Mouse (Mus musculus) brain, embryonic 14.5 days (tissue): Measurements from ENCODE around the gene Nxph1. TPM values are rescaled to one million over a fixed set of nuclear protein-coding genes. Genes with fewer than 3 reads are reported as not detected.

Experiments
- DNase-seq: peaks from one replicate; pipeline ENCODE4 v3.0.0-alpha.2; 2011; ENCODE audit warnings: low read depth
- CTCF ChIP-seq: fragments of 200-500 bp; IDR thresholded peaks from 2 replicates; pipeline ENCODE4 v1.5.1; 2012; ENCODE audit warnings: inconsistent platforms, mild to moderate bottlenecking, moderate library complexity, borderline replicate concordance; ENCODE audit not compliant: insufficient read depth, insufficient read length; ENCODE audit errors: extremely low read depth
- POLR2A ChIP-seq: fragments of 200-500 bp; IDR thresholded peaks from 2 replicates; pipeline ENCODE4 v1.6.1; 2012; ENCODE audit warnings: mild to moderate bottlenecking, inconsistent platforms, borderline replicate concordance; ENCODE audit not compliant: poor library complexity, insufficient read depth, insufficient read length, severe bottlenecking; ENCODE audit errors: extremely low read depth
- polyA plus RNA-seq: library from polyadenylated mRNA; depleted of rRNA; stranded (reverse); fragments of >200 nt; gene quantifications from 2 replicates; pipeline ENCODE4 v1.2.3, GENCODE M21; 2012; rRNA removed

The Nxph1 gene
- 32.0 and 42.6 TPM in 2 replicates for polyA plus RNA-seq

- TF ChIP-seq CTCF (no peak), POLR2A (no peak)
- DNase-seq = peak; percentile 25
These were observed at the start of gene Nxph1 for GRCm38 (mm10) chr6:8948131-8948470. Gene Nxph1 (plus strand): TSS chr6:8948431.

- no peak for TF ChIP-seq POLR2A
- TF ChIP-seq CTCF = no peak
- peak; percentile 51 for DNase-seq
These were observed 48.1 kb upstream of the Nxph1 start for GRCm38 (mm10) chr6:8900021-8900728.

GRCm38 (mm10) chr6:8900729-8901122 lies 47.5 kb upstream of the Nxph1 start:
- DNase-seq = no peak
- TF ChIP-seq CTCF (no peak), POLR2A (no peak)

- no peak for TF ChIP-seq CTCF
- no peak for TF ChIP-seq POLR2A
- no peak for DNase-seq
These were observed 40.3 kb upstream of the Nxph1 start for GRCm38 (mm10) chr6:8907917-8908316.

- TF ChIP-seq POLR2A (no peak), CTCF (no peak)
- DNase-seq = no peak
These were observed 34.8 kb upstream of the Nxph1 start for GRCm38 (mm10) chr6:8913404-8913803.

- no peak for TF ChIP-seq CTCF
- no peak for TF ChIP-seq POLR2A
- DNase-seq = no peak
These were observed 33.5 kb upstream of the Nxph1 start for GRCm38 (mm10) chr6:8914682-8915081.

- TF ChIP-seq CTCF (no peak), POLR2A (no peak)
- peak; percentile 17 for DNase-seq
These were observed 23.8 kb upstream of the Nxph1 start for GRCm38 (mm10) chr6:8924481-8924880.

- TF ChIP-seq POLR2A (no peak), CTCF (no peak)
- peak; percentile 2 for DNase-seq
These were observed 13.0 kb upstream of the Nxph1 start for GRCm38 (mm10) chr6:8935241-8935640.

GRCm38 (mm10) chr6:8935705-8936104 lies 12.5 kb upstream of the Nxph1 start:
- no peak for TF ChIP-seq POLR2A
- peak; percentile 37 for TF ChIP-seq CTCF
- DNase-seq = peak; percentile 95

GRCm38 (mm10) chr6:8936168-8936567 lies 12.1 kb upstream of the Nxph1 start:
- TF ChIP-seq POLR2A (no peak), CTCF (no peak)
- DNase-seq = peak; percentile 63

GRCm38 (mm10) chr6:8948471-8949411 lies 510 bp downstream of the Nxph1 start:
- TF ChIP-seq POLR2A (no peak), CTCF (no peak)
- peak; percentile 64 for DNase-seq
